Mouse (Mus musculus) CD4-positive naive resting alpha-beta T cell, adult 57 days (primary cell): Measurements from ENCODE around the gene Kirrel. TPM values are rescaled to one million over a fixed set of nuclear protein-coding genes. Genes with fewer than 3 reads are reported as not detected.

ENCODE experiments used
- total RNA-seq: library from RNA; stranded (reverse); gene quantifications from one replicate; pipeline ENCODE4 v1.2.4, GENCODE M21; 2023

Gene Kirrel
- total RNA-seq, result 0.35 TPM

GRCm38 (mm10) chr3:87174096-87174768, at the start of gene Kirrel:
Kirrel (minus strand) TSS chr3:87174747.

Other genes starting within 250 kb of the Kirrel start
- gene Cd1d1, start 175.3 kb downstream of the Kirrel start, total RNA-seq, result 36.2 TPM
- not detected for gene Fcrls, start 89.0 kb upstream of the Kirrel start, total RNA-seq
- gene Cd5l, start 183.1 kb upstream of the Kirrel start, total RNA-seq, result 2.8 TPM
- 11.1 TPM for gene Fcrl1, start 201.6 kb upstream of the Kirrel start, total RNA-seq